Mouse (Mus musculus) bone marrow macrophage, adult 2 months (primary cell): ENCODE measurements around the gene Dennd5b. TPM values are rescaled to one million over a fixed set of nuclear protein-coding genes. Genes with fewer than 3 reads are reported as not detected.
"Not testable (repeated sequence)": the region's sequence is repeated elsewhere in the genome, so short reads cannot be mapped to it uniquely, and the experiment has no call there.

Experiments
- H3K27ac ChIP-seq: 2 replicates; pipeline ENCODE4 v1.5.1; 2012; ENCODE audit warnings: low read depth, low read length; ENCODE audit not compliant: insufficient read depth
- H3K4me1 ChIP-seq: 2 replicates; pipeline ENCODE4 v1.6.1; 2012; ENCODE audit warnings: low read length; ENCODE audit not compliant: control insufficient read depth, insufficient read depth
- H3K4me3 ChIP-seq: 2 replicates; pipeline ENCODE4 v1.5.1; 2012; ENCODE audit warnings: mild to moderate bottlenecking, low read length, moderate library complexity; ENCODE audit not compliant: insufficient read depth
- CTCF ChIP-seq: IDR thresholded peaks from 2 replicates; pipeline ENCODE4 v1.5.1; 2012; ENCODE audit warnings: low read depth, mild to moderate bottlenecking, low read length, moderate library complexity
- POLR2A ChIP-seq: IDR thresholded peaks from 2 replicates; pipeline ENCODE4 v1.6.1; 2012; ENCODE audit warnings: mild to moderate bottlenecking, low read depth, low read length, borderline replicate concordance
- polyA plus RNA-seq: library from polyadenylated mRNA; stranded (reverse); fragments of >200 nt; gene quantifications from 2 replicates; pipeline ENCODE4 v1.2.4, GENCODE M21; 2012; ENCODE audit not compliant: missing spikeins, insufficient read depth, insufficient read length

Dennd5b gene
- polyA plus RNA-seq, 1 experiment, result 0.19 TPM

GRCm38 (mm10) chr6:148991660-148992372, 109.7 kb downstream of the Dennd5b start:
- no peak overlapping the region for H3K4me3 ChIP-seq
- H3K27ac ChIP-seq, result no peak overlapping the region
- TF ChIP-seq POLR2A (no peak), CTCF (no peak)
- peaks cover 18% of the 10 kb centered on the region for H3K4me1 ChIP-seq

GRCm38 (mm10) chr6:148989792-148990491, 111.5 kb downstream of the Dennd5b start:
- peaks cover 29% of the 10 kb centered on the region for H3K4me1 ChIP-seq
- not testable (repeated sequence) for H3K4me3 ChIP-seq, H3K27ac ChIP-seq

GRCm38 (mm10) chr6:148986003-148986402, 115.5 kb downstream of the Dennd5b start:
- TF ChIP-seq POLR2A (no peak), CTCF (no peak)
- no peak overlapping the region for H3K4me3 ChIP-seq
- peaks cover 29% of the 10 kb centered on the region for H3K4me1 ChIP-seq
- H3K27ac ChIP-seq, result no peak overlapping the region

- Histone ChIP-seq H3K27ac (no peak overlapping the region), H3K4me1 (peaks cover 6% of the 10 kb centered on the region), H3K4me3 (no peak overlapping the region)
- TF ChIP-seq CTCF (no peak), POLR2A (no peak)
Measured at GRCm38 (mm10) chr6:148980495-148980894, 121.0 kb downstream of the Dennd5b start.

GRCm38 (mm10) chr6:148975096-148975495, 126.4 kb downstream of the Dennd5b start:
- H3K4me1 ChIP-seq, result no peaks in the 10 kb centered on the region
- H3K27ac ChIP-seq, result no peak overlapping the region
- H3K4me3 ChIP-seq, result no peak overlapping the region
- no peak for TF ChIP-seq CTCF
- TF ChIP-seq POLR2A, result no peak

GRCm38 (mm10) chr6:148972891-148973290, 128.6 kb downstream of the Dennd5b start:
- Histone ChIP-seq H3K4me1 (no peaks in the 10 kb centered on the region), H3K27ac (no peak overlapping the region), H3K4me3 (no peak overlapping the region)
- TF ChIP-seq CTCF (no peak), POLR2A (no peak)

GRCm38 (mm10) chr6:148972059-148972848, 129.2 kb downstream of the Dennd5b start:
- H3K27ac ChIP-seq, result no peak overlapping the region
- no peak overlapping the region for H3K4me3 ChIP-seq
- TF ChIP-seq CTCF, result no peak
- no peak for TF ChIP-seq POLR2A
- H3K4me1 ChIP-seq, result no peaks in the 10 kb centered on the region

- Histone ChIP-seq H3K4me1 (no peaks in the 10 kb centered on the region), H3K4me3 (no peak overlapping the region), H3K27ac (no peak overlapping the region)
- TF ChIP-seq POLR2A (no peak), CTCF (no peak)
Measured at GRCm38 (mm10) chr6:148971385-148971940, 130.0 kb downstream of the Dennd5b start.

GRCm38 (mm10) chr6:148961285-148961684, 140.2 kb downstream of the Dennd5b start:
- TF ChIP-seq POLR2A, result no peak
- TF ChIP-seq CTCF, result no peak
- Histone ChIP-seq H3K27ac (no peak overlapping the region), H3K4me1 (peaks cover 7% of the 10 kb centered on the region), H3K4me3 (no peak overlapping the region)
